Mouse (Mus musculus): ENCODE measurements around the gene Cacna1e.

Cacna1e gene

GRCm38 (mm10) chr1:154458601-154459000, 425.7 kb downstream of the Cacna1e start:
- in situ Hi-C loops (cut with MboI; ENCODE audit: unreplicated experiment in 2 of 2): no loop called here

- in situ Hi-C loops (cut with MboI; ENCODE audit: unreplicated experiment in 2 of 2): no loop called here
These were observed 433.5 kb downstream of the Cacna1e start for GRCm38 (mm10) chr1:154450799-154451198.

GRCm38 (mm10) chr1:154446456-154446855, 437.8 kb downstream of the Cacna1e start:
- in situ Hi-C loops (cut with MboI; ENCODE audit: unreplicated experiment in 2 of 2): no loop called here

- in situ Hi-C loops (cut with MboI; ENCODE audit: unreplicated experiment in 2 of 2): no loop called here
These were observed 450.8 kb downstream of the Cacna1e start for GRCm38 (mm10) chr1:154433520-154433919.

GRCm38 (mm10) chr1:154433112-154433511, 451.2 kb downstream of the Cacna1e start:
- in situ Hi-C loops (cut with MboI; ENCODE audit: unreplicated experiment in 2 of 2): no loop called here

GRCm38 (mm10) chr1:154428276-154428675, 456.0 kb downstream of the Cacna1e start:
- in situ Hi-C loops (cut with MboI; ENCODE audit: unreplicated experiment in 2 of 2): no loop called here

GRCm38 (mm10) chr1:154418278-154418677, 466.0 kb downstream of the Cacna1e start:
- in situ Hi-C loops (cut with MboI; ENCODE audit: unreplicated experiment in 2 of 2): no loop called here

GRCm38 (mm10) chr1:154416384-154417155, 467.7 kb downstream of the Cacna1e start:
- in situ Hi-C loops (cut with MboI; ENCODE audit: unreplicated experiment in 2 of 2): no loop called here

GRCm38 (mm10) chr1:154415826-154416225, 468.5 kb downstream of the Cacna1e start:
- in situ Hi-C loops (cut with MboI; ENCODE audit: unreplicated experiment in 2 of 2): no loop called here

- in situ Hi-C loops (cut with MboI; ENCODE audit: unreplicated experiment in 2 of 2): no loop called here
These were observed 471.2 kb downstream of the Cacna1e start for GRCm38 (mm10) chr1:154413138-154413537.

GRCm38 (mm10) chr1:154409051-154409450, 475.2 kb downstream of the Cacna1e start:
- in situ Hi-C loops (cut with MboI; ENCODE audit: unreplicated experiment in 2 of 2): no loop called here

- in situ Hi-C loops (cut with MboI; ENCODE audit: unreplicated experiment in 2 of 2): no loop called here
These were observed 492.3 kb downstream of the Cacna1e start for GRCm38 (mm10) chr1:154391979-154392378.

Measured in v-Abl transformed pro-B cells (cell line).